Mouse (Mus musculus) adrenal gland, postnatal 4 days (tissue): ENCODE results near the gene Bach2. TPM values are rescaled to one million over a fixed set of nuclear protein-coding genes. Genes with fewer than 3 reads are reported as not detected.

Experiments
- DNase-seq, 2 experiments: peaks; one replicate each; pipeline ENCODE4 v3.0.0; 2021 to 2022; ENCODE audit warnings: low spot score in 2 of 2, mixed read lengths in 2 of 2
- total RNA-seq, 2 experiments: library from RNA; stranded (reverse); gene quantifications; 2 replicates each; pipeline ENCODE4 v1.2.3; 2021

Bach2 gene
- total RNA-seq, 2 experiments from 2014 or later = 14.1 to 14.4 TPM

GRCm38 (mm10) chr4:32381666-32382381 is 143.2 kb downstream of the Bach2 start:
- DNase-seq = no peak

- no peak for DNase-seq
Measured at GRCm38 (mm10) chr4:32385121-32385520, 146.5 kb downstream of the Bach2 start.

GRCm38 (mm10) chr4:32385623-32386022 is 147.0 kb downstream of the Bach2 start:
- no peak for DNase-seq

- no peak for DNase-seq
Measured at GRCm38 (mm10) chr4:32386346-32386745, 147.7 kb downstream of the Bach2 start.

- no peak for DNase-seq
Measured at GRCm38 (mm10) chr4:32386931-32387330, 148.3 kb downstream of the Bach2 start.

- DNase-seq = peak in 1 of 2 experiments; percentile 36
Measured at GRCm38 (mm10) chr4:32387479-32388240, 149.1 kb downstream of the Bach2 start.

GRCm38 (mm10) chr4:32388564-32388963 is 150.0 kb downstream of the Bach2 start:
- no peak for DNase-seq

GRCm38 (mm10) chr4:32389107-32389800 is 150.7 kb downstream of the Bach2 start:
- DNase-seq = no peak

GRCm38 (mm10) chr4:32391260-32391659 is 152.7 kb downstream of the Bach2 start:
- DNase-seq = no peak

GRCm38 (mm10) chr4:32393226-32393625 is 154.6 kb downstream of the Bach2 start:
- DNase-seq = no peak

- DNase-seq = no peak
Measured at GRCm38 (mm10) chr4:32393951-32394350, 155.3 kb downstream of the Bach2 start.

- no peak for DNase-seq
Measured at GRCm38 (mm10) chr4:32394850-32395249, 156.2 kb downstream of the Bach2 start.

- no peak for DNase-seq
Measured at GRCm38 (mm10) chr4:32401459-32401858, 162.9 kb downstream of the Bach2 start.

GRCm38 (mm10) chr4:32403506-32403905 is 164.9 kb downstream of the Bach2 start:
- no peak for DNase-seq

- no peak for DNase-seq
Measured at GRCm38 (mm10) chr4:32405149-32405882, 166.7 kb downstream of the Bach2 start.

GRCm38 (mm10) chr4:32405985-32406384 is 167.4 kb downstream of the Bach2 start:
- no peak for DNase-seq

- no peak for DNase-seq
Measured at GRCm38 (mm10) chr4:32408535-32408934, 169.9 kb downstream of the Bach2 start.

GRCm38 (mm10) chr4:32409116-32409880 is 170.7 kb downstream of the Bach2 start:
- DNase-seq = no peak

GRCm38 (mm10) chr4:32413063-32413462 is 174.5 kb downstream of the Bach2 start:
- no peak for DNase-seq

GRCm38 (mm10) chr4:32413505-32413904 is 174.9 kb downstream of the Bach2 start:
- DNase-seq = no peak
